Mouse (Mus musculus) heart, postnatal 0 days (tissue): ENCODE results near the gene Rsc1a1.

Experiments
- CTCF ChIP-seq: IDR thresholded peaks from 2 replicates; pipeline ENCODE4 v1.5.1; 2016; ENCODE audit warnings: antibody characterized with exemption, control low read depth, low read depth
- EP300 ChIP-seq: IDR thresholded peaks from 2 replicates; pipeline ENCODE4 v1.6.1; 2016; ENCODE audit warnings: antibody characterized with exemption, low read depth

- TF ChIP-seq CTCF (no peak), EP300 (no peak)
Measured at GRCm38 (mm10) chr4:141645988-141646387, 39.4 kb downstream of the Rsc1a1 start.
